Mouse (Mus musculus) hindbrain, embryonic 14.5 days (tissue): ENCODE measurements around the gene Pidd1. TPM values are rescaled to one million over a fixed set of nuclear protein-coding genes. Genes with fewer than 3 reads are reported as not detected.
A peak's percentile ranks its signal among the peaks of the same experiment; 100 is the strongest.
"Not testable (repeated sequence)": the region's sequence is repeated elsewhere in the genome, so short reads cannot be mapped to it uniquely, and the experiment has no call there.

Experiments
- ATAC-seq: fragments of 200-750 bp; cut with Nextera tagmentation; 2 replicates; pipeline ENCODE4 v1.8.0; 2017; ENCODE audit warnings: moderate number of reproducible peaks, mild to moderate bottlenecking, moderate TSS enrichment, moderate library complexity; ENCODE audit not compliant: low FRiP score
- DNase-seq: peaks from one replicate; pipeline ENCODE4 v3.0.0-alpha.2; 2015; ENCODE audit warnings: low spot score
- H3K27ac ChIP-seq: fragments of 300-500 bp; sonication (generic); 2 replicates; pipeline ENCODE4 v1.5.1; 2014; ENCODE audit warnings: mild to moderate bottlenecking, moderate library complexity
- H3K27me3 ChIP-seq: fragments of 300-500 bp; sonication (generic); 2 replicates; pipeline ENCODE4 v1.6.1; 2014; ENCODE audit warnings: mild to moderate bottlenecking, low read length, mixed read lengths; ENCODE audit not compliant: control insufficient read depth, insufficient read depth
- H3K36me3 ChIP-seq: fragments of 300-500 bp; sonication (generic); replicated peaks from 2 replicates; pipeline ENCODE4 v1.6.1; 2014; ENCODE audit not compliant: control insufficient read depth, insufficient read depth
- H3K4me1 ChIP-seq: fragments of 300-500 bp; sonication (generic); replicated peaks from 2 replicates; pipeline ENCODE4 v1.6.1; 2014; ENCODE audit warnings: antibody characterized with exemption, low read length, mixed read lengths; ENCODE audit not compliant: control insufficient read depth, insufficient read depth
- H3K4me2 ChIP-seq: fragments of 300-500 bp; sonication (generic); replicated peaks from 2 replicates; pipeline ENCODE4 v1.6.1; 2014; ENCODE audit warnings: mild to moderate bottlenecking, moderate library complexity
- H3K4me3 ChIP-seq: fragments of 300-500 bp; sonication (generic); replicated peaks from 2 replicates; pipeline ENCODE4 v1.5.1; 2014; ENCODE audit warnings: mild to moderate bottlenecking, low read length
- H3K9ac ChIP-seq: fragments of 300-500 bp; sonication (generic); 2 replicates; pipeline ENCODE4 v1.6.1; 2014
- H3K9me3 ChIP-seq: fragments of 300-500 bp; sonication (generic); 2 replicates; pipeline ENCODE4 v1.6.1; 2016; ENCODE audit warnings: low read length; ENCODE audit not compliant: control insufficient read depth
- WGBS: fragments of 180-500 bp; shearing (Covaris S2); extraction: QIAGEN DNeasy Blood & Tissue Kit; methylation state at CpG from one replicate; pipeline ENCODE4 v1.1.7; 2014; 5-methylcytosine and 5-hydroxymethylcytosine counted together
- polyA plus RNA-seq: library from polyadenylated mRNA; unstranded; fragments of >200 nt; fragmentation: Nextera tagmentation; extraction: Ambion mirVana; gene quantifications from 2 replicates; pipeline ENCODE4 v1.2.1, GENCODE M21; 2014

Pidd1 gene
- polyA plus RNA-seq, 1 experiment from 2014 or later: 4.2 TPM

- DNase-seq (no peak), ATAC-seq (peak; percentile 37; the same call in 1 of the 2 replicates)
- peaks cover 11% of the 10 kb centered on the region; the same call in 1 of the 2 replicates for H3K4me1 ChIP-seq
- 2% methylated on average over 23 of the region's 23 CpGs for WGBS
- peaks cover 13% of the 10 kb centered on the region for H3K27me3 ChIP-seq
- peak overlapping the region; percentile 40 for H3K27ac ChIP-seq
- peak overlapping the region; percentile 66 for H3K9ac ChIP-seq
- peak overlapping the region; percentile 76 for H3K4me2 ChIP-seq
- H3K4me3 ChIP-seq: peak overlapping the region; percentile 48
- H3K9me3 ChIP-seq: no peaks in the 10 kb centered on the region
- H3K36me3 ChIP-seq: peaks cover 28% of the 10 kb centered on the region
Measured at GRCm38 (mm10) chr7:141455610-141456314, 11.9 kb upstream of the Pidd1 start.

GRCm38 (mm10) chr7:141454967-141455551, 11.2 kb upstream of the Pidd1 start, which contains the start of gene Pnpla2:
Gene Pnpla2, plus strand, starts transcription at chr7:141455198.
- WGBS: under 1% methylated on average over 45 of the region's 45 CpGs
- Histone ChIP-seq H3K9ac (peak within 1 kb of the TSS; percentile 66), H3K36me3 (peaks cover 35% of the 10 kb centered on the region), H3K9me3 (no peaks in the 10 kb centered on the region), H3K4me3 (peak within 1 kb of the TSS; percentile 48), H3K4me2 (peak within 1 kb of the TSS; percentile 76), H3K27me3 (peaks cover 6% of the 10 kb centered on the region), H3K27ac (peak within 1 kb of the TSS; percentile 40), H3K4me1 (peaks cover 11% of the 10 kb centered on the region; the same call in 1 of the 2 replicates)
- peak; percentile 73 for ATAC-seq
- peak; percentile 80 for DNase-seq

GRCm38 (mm10) chr7:141453636-141454035, 9.8 kb upstream of the Pidd1 start:
- Histone ChIP-seq H3K4me2 (no peak overlapping the region), H3K9me3 (no peaks in the 10 kb centered on the region), H3K27me3 (no peaks in the 10 kb centered on the region), H3K36me3 (peaks cover 38% of the 10 kb centered on the region), H3K4me1 (peaks cover 13% of the 10 kb centered on the region), H3K27ac (no peak overlapping the region), H3K4me3 (no peak overlapping the region), H3K9ac (no peak overlapping the region)
- DNase-seq: no peak
- no peak for ATAC-seq
- 84% methylated on average over 2 of the region's 2 CpGs for WGBS

- Histone ChIP-seq H3K36me3 (peaks cover 40% of the 10 kb centered on the region), H3K9ac (no peak overlapping the region), H3K9me3 (no peaks in the 10 kb centered on the region), H3K4me1 (peaks cover 20% of the 10 kb centered on the region), H3K27me3 (no peaks in the 10 kb centered on the region), H3K4me3 (no peak overlapping the region), H3K27ac (no peak overlapping the region), H3K4me2 (no peak overlapping the region)
- no peak for DNase-seq
- ATAC-seq: no peak
Measured at GRCm38 (mm10) chr7:141451928-141452327, 8.1 kb upstream of the Pidd1 start.

GRCm38 (mm10) chr7:141447110-141447991, 3.5 kb upstream of the Pidd1 start, which contains the start of gene Rplp2:
Gene Rplp2, plus strand, starts transcription at chr7:141447370.
- WGBS: under 1% methylated on average over 63 of the region's 63 CpGs

GRCm38 (mm10) chr7:141446374-141446773, 2.5 kb upstream of the Pidd1 start:
- peaks cover 30% of the 10 kb centered on the region for H3K36me3 ChIP-seq
- H3K4me1 ChIP-seq: peaks cover 27% of the 10 kb centered on the region
- peak overlapping the region; percentile 75; the same call in 1 of the 2 replicates for H3K4me2 ChIP-seq
- DNase-seq, ATAC-seq, H3K9ac ChIP-seq, H3K9me3 ChIP-seq, H3K27ac ChIP-seq, H3K27me3 ChIP-seq: not testable (repeated sequence)
- H3K4me3 ChIP-seq: peak overlapping the region; percentile 83; the same call in 1 of the 2 replicates
- WGBS: 86% methylated on average over 3 of the region's 3 CpGs

More at GRCm38 (mm10) chr7:141447110-141447991, 3.5 kb upstream of the Pidd1 start, which contains the start of gene Rplp2:
- peak within 1 kb of the TSS; percentile 75 for H3K4me2 ChIP-seq
- H3K9ac ChIP-seq: peak within 1 kb of the TSS; percentile 94
- H3K36me3 ChIP-seq: peaks cover 39% of the 10 kb centered on the region
- DNase-seq (peak; percentile 94), ATAC-seq (peak; percentile 93)
- H3K4me3 ChIP-seq: peak within 1 kb of the TSS; percentile 83
- H3K27ac ChIP-seq: peak within 1 kb of the TSS; percentile 97
- peaks cover 27% of the 10 kb centered on the region for H3K4me1 ChIP-seq
- no peaks in the 10 kb centered on the region for H3K27me3 ChIP-seq
- no peaks in the 10 kb centered on the region for H3K9me3 ChIP-seq

GRCm38 (mm10) chr7:141443081-141443821, 574 bp downstream of the Pidd1 start:
- Histone ChIP-seq H3K27ac (no peak overlapping the region), H3K4me3 (peak overlapping the region; percentile 28), H3K4me1 (peaks cover 21% of the 10 kb centered on the region), H3K4me2 (peak overlapping the region; percentile 54), H3K9ac (peak overlapping the region; percentile 45), H3K36me3 (no peaks in the 10 kb centered on the region; the same call in 1 of the 2 replicates), H3K9me3 (no peaks in the 10 kb centered on the region), H3K27me3 (no peaks in the 10 kb centered on the region)
- WGBS: 28% methylated on average over 12 of the region's 12 CpGs
- no peak for DNase-seq
- ATAC-seq: no peak

GRCm38 (mm10) chr7:141442199-141442598, 1.6 kb downstream of the Pidd1 start:
- no peaks in the 10 kb centered on the region for H3K27me3 ChIP-seq
- H3K9me3 ChIP-seq: no peaks in the 10 kb centered on the region
- no peak overlapping the region for H3K4me2 ChIP-seq
- no peaks in the 10 kb centered on the region; the same call in 1 of the 2 replicates for H3K36me3 ChIP-seq
- H3K27ac ChIP-seq: no peak overlapping the region
- ATAC-seq (no peak), DNase-seq (no peak)
- 0 out of 2 replicates have a peak overlapping the region, but pooled peaks have one; percentile 45 for H3K9ac ChIP-seq
- 92% methylated on average over 13 of the region's 13 CpGs for WGBS
- H3K4me1 ChIP-seq: peaks cover 19% of the 10 kb centered on the region
- no peak overlapping the region for H3K4me3 ChIP-seq
